Mouse (Mus musculus) forebrain, embryonic 11.5 days (tissue): ENCODE measurements around the gene Plekhg4. TPM values are rescaled to one million over a fixed set of nuclear protein-coding genes. Genes with fewer than 3 reads are reported as not detected.

Experiments
- ATAC-seq: fragments of 200-750 bp; cut with Nextera tagmentation; replicated peaks from 2 replicates; pipeline ENCODE4 v1.8.0; 2017; ENCODE audit warnings: moderate TSS enrichment; ENCODE audit not compliant: low FRiP score
- DNase-seq: peaks from one replicate; pipeline ENCODE4 v3.0.0-alpha.2; 2017; ENCODE audit warnings: low spot score
- H3K27ac ChIP-seq: fragments of 300-500 bp; sonication (generic); 2 replicates; pipeline ENCODE4 v1.5.1; 2014; ENCODE audit warnings: low read depth, low read length
- H3K27me3 ChIP-seq: fragments of 300-500 bp; sonication (generic); 2 replicates; pipeline ENCODE4 v1.6.1; 2014; ENCODE audit warnings: mild to moderate bottlenecking, low read length, mixed read lengths; ENCODE audit not compliant: control insufficient read depth, insufficient read depth
- H3K36me3 ChIP-seq: fragments of 300-500 bp; sonication (generic); 2 replicates; pipeline ENCODE4 v1.6.1; 2014; ENCODE audit warnings: mild to moderate bottlenecking, low read length, moderate library complexity, mixed read lengths; ENCODE audit not compliant: control insufficient read depth, insufficient read depth
- H3K4me1 ChIP-seq: fragments of 300-500 bp; sonication (generic); replicated peaks from 2 replicates; pipeline ENCODE4 v1.6.1; 2014; ENCODE audit warnings: low read length, mixed read lengths; ENCODE audit not compliant: control insufficient read depth, insufficient read depth
- H3K4me2 ChIP-seq: fragments of 300-500 bp; sonication (generic); 2 replicates; pipeline ENCODE4 v1.6.1; 2014; ENCODE audit warnings: low read depth, mild to moderate bottlenecking, low read length, moderate library complexity, mixed read lengths; ENCODE audit not compliant: severe bottlenecking
- H3K4me3 ChIP-seq: fragments of 300-500 bp; sonication (generic); 2 replicates; pipeline ENCODE4 v1.5.1; 2014; ENCODE audit warnings: low read depth, low read length
- H3K9ac ChIP-seq: fragments of 300-500 bp; sonication (generic); 2 replicates; pipeline ENCODE4 v1.6.1; 2014; ENCODE audit warnings: low read length
- H3K9me3 ChIP-seq: fragments of 300-500 bp; sonication (generic); 2 replicates; pipeline ENCODE4 v1.6.1; 2016; ENCODE audit warnings: low read length, mixed read lengths; ENCODE audit not compliant: control insufficient read depth
- WGBS: fragments of 180-500 bp; shearing (Covaris S2); extraction: QIAGEN DNeasy Blood & Tissue Kit; methylation state at CpG from one replicate; pipeline ENCODE4 v1.1.7; 2014; 5-methylcytosine and 5-hydroxymethylcytosine counted together
- polyA plus RNA-seq: library from polyadenylated mRNA; unstranded; fragments of >200 nt; fragmentation: Nextera tagmentation; extraction: Ambion mirVana; gene quantifications from 2 replicates; pipeline ENCODE4 v1.2.1, GENCODE M21; 2014

Gene Plekhg4
- polyA plus RNA-seq, 1 experiment from 2014 or later = 1.3 TPM

DNA sequence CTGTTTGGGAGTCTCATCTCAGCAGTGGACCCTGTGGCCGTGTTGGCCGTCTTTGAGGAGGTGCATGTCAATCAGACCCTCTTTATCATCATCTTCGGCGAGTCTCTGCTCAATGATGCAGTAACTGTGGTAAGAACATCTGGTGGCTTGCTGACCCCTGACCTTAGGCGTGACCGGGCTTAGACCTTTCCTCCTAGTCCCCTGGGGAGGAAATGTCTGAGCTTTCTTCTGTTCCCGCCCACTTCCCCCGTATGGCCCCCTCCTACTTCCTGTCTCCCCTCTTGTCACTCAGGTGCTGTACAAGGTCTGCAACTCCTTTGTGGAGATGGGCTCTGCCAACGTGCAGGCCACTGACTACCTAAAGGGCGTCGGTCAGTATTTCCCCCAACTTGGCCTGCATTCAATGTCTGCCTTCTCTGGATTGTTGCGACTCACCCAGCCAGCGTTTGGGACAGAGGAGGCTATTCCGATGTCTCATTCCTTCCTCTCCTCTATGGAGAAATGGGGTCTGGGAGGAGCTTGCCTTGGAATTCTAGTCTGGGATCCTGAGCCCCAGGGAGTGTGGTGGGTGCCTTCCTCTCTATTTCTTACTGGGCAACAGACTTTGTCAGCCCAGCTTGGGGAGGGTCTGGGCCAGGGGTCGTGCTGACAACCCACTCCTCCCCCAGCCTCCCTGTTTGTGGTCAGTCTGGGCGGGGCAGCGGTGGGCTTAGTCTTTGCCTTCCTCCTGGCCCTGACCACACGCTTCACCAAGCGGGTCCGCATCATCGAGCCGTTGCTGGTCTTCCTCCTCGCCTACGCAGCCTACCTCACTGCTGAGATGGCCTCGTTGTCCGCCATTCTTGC is 17.7 kb upstream of the Plekhg4 start:
- H3K4me2 ChIP-seq = no peak overlapping the region
- no peak overlapping the region for H3K27ac ChIP-seq
- H3K9ac ChIP-seq = no peak overlapping the region; the same call in 1 of the 2 replicates
- no peaks in the 10 kb centered on the region for H3K9me3 ChIP-seq
- H3K4me1 ChIP-seq = no peaks in the 10 kb centered on the region
- 79% methylated on average over 26 of the region's 26 CpGs for WGBS
- H3K4me3 ChIP-seq = no peak overlapping the region
- no peaks in the 10 kb centered on the region; the same call in 1 of the 2 replicates for H3K36me3 ChIP-seq
- DNase-seq (no peak), ATAC-seq (no peak)
- H3K27me3 ChIP-seq = no peaks in the 10 kb centered on the region

DNA sequence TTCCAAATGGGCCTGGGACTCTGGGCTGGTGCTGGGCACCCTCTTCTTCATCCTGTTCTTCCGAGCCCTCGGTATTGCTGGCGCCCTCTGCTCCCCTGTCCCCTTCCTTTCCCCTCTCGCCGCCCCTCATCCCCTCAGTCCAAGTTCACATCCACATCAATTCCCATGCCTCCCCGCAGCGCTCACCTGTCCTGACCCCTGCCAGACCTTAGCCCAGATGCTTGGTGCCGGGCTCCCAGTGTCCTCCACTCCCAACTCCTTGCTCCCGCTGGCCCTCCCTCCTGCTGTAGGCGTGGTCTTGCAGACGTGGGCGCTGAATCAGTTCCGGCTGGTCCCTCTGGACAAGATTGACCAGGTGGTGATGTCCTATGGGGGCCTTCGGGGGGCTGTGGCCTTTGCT is 16.4 kb upstream of the Plekhg4 start:
- DNase-seq (no peak), ATAC-seq (no peak)
- Histone ChIP-seq H3K27me3 (no peaks in the 10 kb centered on the region), H3K4me1 (no peaks in the 10 kb centered on the region), H3K9me3 (no peaks in the 10 kb centered on the region), H3K27ac (no peak overlapping the region), H3K36me3 (no peaks in the 10 kb centered on the region; the same call in 1 of the 2 replicates), H3K9ac (no peak overlapping the region), H3K4me2 (no peak overlapping the region), H3K4me3 (no peak overlapping the region)
- 84% methylated on average over 14 of the region's 14 CpGs for WGBS

DNA sequence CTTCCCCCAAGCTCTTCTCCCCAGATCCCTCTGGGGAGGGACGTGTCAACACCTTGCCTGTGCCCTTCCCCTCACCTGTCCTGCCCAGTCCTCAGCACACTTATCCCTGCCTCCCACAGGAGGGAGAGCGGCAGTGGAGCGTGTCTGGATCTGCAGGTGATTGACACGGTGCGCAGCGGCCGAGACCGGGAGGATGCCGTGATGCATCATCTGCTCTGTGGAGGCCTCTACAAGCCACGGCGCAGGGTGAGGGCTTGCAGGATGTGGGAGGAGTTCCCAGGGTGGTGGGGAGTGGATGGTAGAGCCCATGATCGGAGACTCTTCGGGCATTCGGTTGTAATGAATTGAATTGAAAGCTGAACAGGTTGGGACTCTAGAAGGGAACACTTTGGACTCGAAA is 13.9 kb upstream of the Plekhg4 start:
- ATAC-seq = no peak
- no peak overlapping the region for H3K9ac ChIP-seq
- DNase-seq = no peak
- no peak overlapping the region for H3K4me3 ChIP-seq
- no peaks in the 10 kb centered on the region for H3K9me3 ChIP-seq
- 74% methylated on average over 15 of the region's 15 CpGs for WGBS
- H3K27ac ChIP-seq = no peak overlapping the region
- H3K27me3 ChIP-seq = no peaks in the 10 kb centered on the region
- no peak overlapping the region for H3K4me2 ChIP-seq
- H3K4me1 ChIP-seq = no peaks in the 10 kb centered on the region
- no peaks in the 10 kb centered on the region; the same call in 1 of the 2 replicates for H3K36me3 ChIP-seq

DNA sequence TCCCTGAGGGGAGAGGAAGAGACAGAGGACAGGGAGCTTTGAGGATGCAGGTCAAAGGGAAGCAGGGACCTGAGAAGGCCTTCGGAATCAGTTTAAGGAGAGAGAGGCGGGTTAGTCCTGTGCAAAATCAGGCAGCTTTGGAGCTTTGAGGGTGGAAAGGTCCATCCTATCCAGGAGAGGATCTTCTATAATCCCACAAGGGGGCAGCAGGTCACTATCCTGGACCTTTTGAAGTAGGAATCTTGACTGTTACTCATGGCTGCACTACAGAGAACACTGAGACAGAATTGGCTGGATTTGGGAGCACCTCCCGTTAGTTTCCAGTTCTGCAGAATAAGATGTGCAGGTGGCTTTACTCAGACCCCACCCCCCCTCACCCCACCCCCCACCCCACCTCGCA is 13.4 kb upstream of the Plekhg4 start:
- WGBS = 42% methylated on average over 4 of the region's 4 CpGs
- DNase-seq = no peak
- no peaks in the 10 kb centered on the region for H3K4me1 ChIP-seq

DNA sequence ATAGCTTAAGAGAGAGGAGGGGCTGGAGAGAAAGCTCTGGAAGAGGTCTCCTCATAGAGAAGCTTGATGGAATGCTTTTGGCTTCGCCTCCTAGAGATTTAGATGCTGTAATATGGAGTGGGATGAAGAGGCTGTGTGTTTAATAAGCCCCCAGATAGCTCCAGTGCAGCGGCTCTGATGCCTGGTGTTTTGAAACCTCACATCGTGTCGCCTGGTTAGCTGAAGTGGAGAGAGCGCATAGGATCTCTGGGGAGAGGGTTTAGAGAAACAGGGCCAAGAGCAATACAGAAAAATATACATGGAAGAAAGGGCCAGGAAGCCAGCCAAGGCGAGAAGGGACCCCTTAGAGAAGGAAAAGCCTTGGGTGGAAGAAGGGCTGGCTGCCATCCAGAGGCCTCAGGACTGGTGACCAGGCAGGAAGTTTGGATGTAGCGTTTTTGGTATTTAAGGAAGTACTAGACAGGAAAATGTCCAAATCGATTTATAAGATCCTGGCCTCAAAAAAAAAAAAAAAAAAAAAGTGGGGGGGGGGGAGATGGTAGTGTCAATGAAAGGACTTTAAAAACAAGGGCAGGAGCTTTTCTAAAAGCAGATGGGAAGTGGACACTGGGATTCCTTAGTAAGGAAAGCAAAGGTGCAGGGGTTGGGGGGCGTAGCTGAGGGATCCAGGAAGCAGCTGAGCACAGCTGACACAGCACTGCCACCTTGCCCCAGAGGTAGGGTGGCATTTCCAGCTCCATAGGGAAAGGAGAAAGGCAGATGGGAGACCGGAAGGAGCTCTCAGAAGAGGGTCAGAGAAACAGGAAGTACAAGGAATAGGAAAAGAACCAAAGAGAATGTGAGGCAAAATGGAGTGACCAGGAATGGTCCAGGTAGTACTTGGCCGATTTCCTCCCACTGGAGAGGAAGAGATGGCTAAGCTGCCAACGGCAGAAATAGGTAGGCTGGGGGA is 11.0 kb upstream of the Plekhg4 start:
- H3K9ac ChIP-seq = no peak overlapping the region
- no peak overlapping the region for H3K27ac ChIP-seq
- no peak overlapping the region for H3K4me2 ChIP-seq
- no peaks in the 10 kb centered on the region; the same call in 1 of the 2 replicates for H3K36me3 ChIP-seq
- ATAC-seq (no peak), DNase-seq (no peak)
- no peak overlapping the region for H3K4me3 ChIP-seq
- WGBS = 85% methylated on average over 12 of the region's 12 CpGs
- H3K4me1 ChIP-seq = no peaks in the 10 kb centered on the region
- no peaks in the 10 kb centered on the region for H3K9me3 ChIP-seq
- H3K27me3 ChIP-seq = no peaks in the 10 kb centered on the region

More for the DNA sequence above, 13.4 kb upstream of the Plekhg4 start:
- Histone ChIP-seq H3K27me3 (no peaks in the 10 kb centered on the region), H3K9me3 (no peaks in the 10 kb centered on the region), H3K27ac (no peak overlapping the region), H3K9ac (no peak overlapping the region), H3K4me3 (no peak overlapping the region), H3K36me3 (no peaks in the 10 kb centered on the region; the same call in 1 of the 2 replicates), H3K4me2 (no peak overlapping the region)
- no peak for ATAC-seq

DNA sequence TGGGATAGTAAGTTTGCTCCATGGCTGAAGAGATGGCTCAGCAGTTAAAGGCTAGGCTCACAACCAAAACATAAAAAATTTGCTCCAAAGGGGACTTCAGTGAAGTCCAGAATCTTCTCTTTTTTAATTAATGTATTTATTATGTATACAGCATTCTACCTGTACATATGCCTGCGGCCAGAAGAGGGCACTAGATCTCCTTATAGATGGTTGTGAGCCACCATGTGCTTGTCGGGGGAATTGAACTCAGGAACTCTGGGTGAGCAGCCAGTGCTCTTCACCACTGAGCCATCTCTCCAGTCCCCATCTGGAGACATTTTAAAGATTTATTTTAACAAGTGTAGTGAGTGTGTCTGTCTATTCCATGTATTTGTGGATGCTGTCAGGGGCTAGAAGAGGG is 6.0 kb upstream of the Plekhg4 start:
- 74% methylated on average over 2 of the region's 2 CpGs for WGBS
- no peak for DNase-seq
- no peak overlapping the region for H3K27ac ChIP-seq
- no peaks in the 10 kb centered on the region for H3K9me3 ChIP-seq
- H3K4me2 ChIP-seq = no peak overlapping the region
- no peak overlapping the region for H3K9ac ChIP-seq
- H3K4me3 ChIP-seq = no peak overlapping the region
- no peaks in the 10 kb centered on the region for H3K27me3 ChIP-seq
- H3K36me3 ChIP-seq = no peaks in the 10 kb centered on the region; the same call in 1 of the 2 replicates
- no peaks in the 10 kb centered on the region for H3K4me1 ChIP-seq
- ATAC-seq = no peak

DNA sequence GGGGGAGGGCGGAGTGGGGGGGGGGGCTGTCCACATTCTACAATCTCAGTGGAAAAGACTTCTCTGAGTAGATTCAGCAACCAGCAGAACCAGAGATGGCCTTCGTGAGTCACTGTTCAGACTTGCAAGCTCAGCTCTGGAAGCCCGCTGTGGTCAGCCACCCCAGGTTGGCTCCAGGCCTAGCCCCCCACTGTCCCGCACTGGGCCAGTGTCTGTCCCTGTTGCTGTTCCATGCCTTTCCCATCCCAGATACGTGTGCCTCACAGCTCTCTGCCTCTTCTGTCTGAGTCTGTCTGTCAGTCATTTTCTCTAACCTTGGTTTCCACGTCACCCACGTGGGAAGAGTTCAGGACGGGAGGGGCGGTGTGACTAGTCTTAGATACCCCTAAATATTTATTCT is 601 bp upstream of the Plekhg4 start:
- Histone ChIP-seq H3K9me3 (no peaks in the 10 kb centered on the region), H3K4me3 (no peak overlapping the region)
- 77% methylated on average over 9 of the region's 9 CpGs for WGBS

DNA sequence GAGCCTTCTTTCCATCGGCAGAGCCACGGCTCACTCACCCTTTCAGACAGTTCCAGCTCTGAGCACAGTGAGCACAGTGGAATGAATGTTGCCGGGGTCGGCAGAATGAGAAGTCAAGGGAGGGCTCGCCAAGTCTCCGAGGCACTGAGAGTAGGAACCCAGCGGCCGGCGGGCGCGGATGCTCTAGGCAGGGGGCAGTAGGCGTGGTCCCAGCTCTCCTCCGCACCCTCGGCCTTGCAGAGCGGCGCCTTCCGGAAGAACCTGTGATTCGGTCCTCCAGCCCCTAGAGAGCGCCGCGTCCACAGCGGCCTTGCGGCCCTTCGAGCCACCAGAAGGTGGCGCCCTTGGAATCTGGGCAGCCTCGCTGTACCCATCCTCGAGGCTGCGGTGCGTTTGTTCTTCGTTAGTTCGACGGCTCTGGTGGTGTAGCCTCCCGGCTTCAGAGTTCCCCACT is 1.5 kb downstream of the Plekhg4 start:
- H3K4me3 ChIP-seq = 0 out of 2 replicates have a peak overlapping the region, but pooled peaks have one; percentile 7
- no peak; the same call in 1 of the 2 replicates for ATAC-seq
- H3K27me3 ChIP-seq = no peaks in the 10 kb centered on the region
- no peaks in the 10 kb centered on the region for H3K36me3 ChIP-seq
- H3K9me3 ChIP-seq = no peaks in the 10 kb centered on the region
- H3K27ac ChIP-seq = no peak overlapping the region
- no peak overlapping the region; the same call in 1 of the 2 replicates for H3K9ac ChIP-seq
- H3K4me2 ChIP-seq = peak overlapping the region; percentile 49
- WGBS = 24% methylated on average over 33 of the region's 33 CpGs
- peaks cover 4% of the 10 kb centered on the region; the same call in 1 of the 2 replicates for H3K4me1 ChIP-seq
- DNase-seq = peak; percentile 69

More for the DNA sequence above, 601 bp upstream of the Plekhg4 start:
- H3K36me3 ChIP-seq = no peaks in the 10 kb centered on the region
- no peak overlapping the region for H3K9ac ChIP-seq
- DNase-seq (no peak), ATAC-seq (no peak)
- H3K4me1 ChIP-seq = peaks cover 4% of the 10 kb centered on the region; the same call in 1 of the 2 replicates
- H3K27ac ChIP-seq = no peak overlapping the region
- no peak overlapping the region for H3K4me2 ChIP-seq
- H3K27me3 ChIP-seq = no peaks in the 10 kb centered on the region
